Mouse (Mus musculus) limb, embryonic 12.5 days (tissue): ENCODE measurements around the gene Aldh1l1. TPM values are rescaled to one million over a fixed set of nuclear protein-coding genes. Genes with fewer than 3 reads are reported as not detected.

Experiments used
- ATAC-seq: fragments of 200-750 bp; cut with Nextera tagmentation; 2 replicates; pipeline ENCODE4 v1.8.0; 2017; ENCODE audit warnings: low read depth, moderate TSS enrichment; ENCODE audit not compliant: insufficient number of reproducible peaks, insufficient read depth, low FRiP score, low TSS enrichment
- H3K27ac ChIP-seq: fragments of 300-500 bp; sonication (generic); 2 replicates; pipeline ENCODE4 v1.5.1; 2016; ENCODE audit warnings: mild to moderate bottlenecking, moderate library complexity
- H3K27me3 ChIP-seq: fragments of 300-500 bp; sonication (generic); 2 replicates; pipeline ENCODE4 v1.6.1; 2016; ENCODE audit warnings: mild to moderate bottlenecking, moderate library complexity
- H3K36me3 ChIP-seq: fragments of 300-500 bp; sonication (generic); 2 replicates; pipeline ENCODE4 v1.6.1; 2016; ENCODE audit warnings: mild to moderate bottlenecking, moderate library complexity
- H3K4me1 ChIP-seq: fragments of 300-500 bp; sonication (generic); replicated peaks from 2 replicates; pipeline ENCODE4 v1.6.1; 2016
- H3K4me2 ChIP-seq: fragments of 300-500 bp; sonication (generic); 2 replicates; pipeline ENCODE4 v1.6.1; 2016; ENCODE audit warnings: mild to moderate bottlenecking, moderate library complexity
- H3K4me3 ChIP-seq: fragments of 300-500 bp; sonication (generic); replicated peaks from 2 replicates; pipeline ENCODE4 v1.5.1; 2016; ENCODE audit warnings: mild to moderate bottlenecking
- H3K9ac ChIP-seq: fragments of 300-500 bp; sonication (generic); replicated peaks from 2 replicates; pipeline ENCODE4 v1.6.1; 2016; ENCODE audit warnings: mild to moderate bottlenecking, moderate library complexity
- H3K9me3 ChIP-seq: fragments of 300-500 bp; sonication (generic); 2 replicates; pipeline ENCODE4 v1.6.1; 2016; ENCODE audit warnings: mild to moderate bottlenecking, moderate library complexity
- WGBS: fragments of 180-500 bp; shearing (Covaris S2); methylation state at CpG from one replicate; pipeline ENCODE4 v1.1.7; 2016; 5-methylcytosine and 5-hydroxymethylcytosine counted together
- polyA plus RNA-seq: library from polyadenylated mRNA; unstranded; fragments of >200 nt; fragmentation: Nextera tagmentation; extraction: Ambion mirVana; gene quantifications from 2 replicates; pipeline ENCODE4 v1.2.1, GENCODE M21; 2016

Gene Aldh1l1
- polyA plus RNA-seq, 1 experiment from 2014 or later = 1.6 TPM

DNA sequence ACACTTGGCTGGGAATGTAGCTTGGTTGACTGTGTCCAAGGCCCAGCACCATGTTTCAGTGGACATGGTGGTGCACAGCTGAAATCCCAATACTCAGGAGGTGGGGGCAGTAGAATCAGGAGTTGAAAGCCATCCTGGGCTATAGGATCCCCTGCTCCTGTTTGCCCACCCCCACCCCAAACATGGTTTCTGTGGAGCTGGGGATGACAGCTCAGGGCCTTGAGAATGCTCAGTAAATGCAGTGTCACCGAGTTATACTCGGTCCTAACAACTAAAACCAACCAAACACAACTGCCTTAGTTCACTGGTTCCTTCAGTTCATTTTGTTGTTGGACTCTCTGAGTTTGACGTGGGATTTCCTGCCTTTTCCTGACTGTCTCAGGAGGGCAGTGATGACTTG, 156.8 kb downstream of the Aldh1l1 start:
- Histone ChIP-seq H3K9ac (no peak overlapping the region), H3K36me3 (no peaks in the 10 kb centered on the region), H3K4me2 (no peak overlapping the region), H3K4me1 (peaks cover 4% of the 10 kb centered on the region; the same call in 1 of the 2 replicates), H3K27ac (no peak overlapping the region), H3K27me3 (no peaks in the 10 kb centered on the region), H3K4me3 (no peak overlapping the region), H3K9me3 (no peaks in the 10 kb centered on the region)
- ATAC-seq = no peak
- 89% methylated on average over 3 of the region's 3 CpGs for WGBS

DNA sequence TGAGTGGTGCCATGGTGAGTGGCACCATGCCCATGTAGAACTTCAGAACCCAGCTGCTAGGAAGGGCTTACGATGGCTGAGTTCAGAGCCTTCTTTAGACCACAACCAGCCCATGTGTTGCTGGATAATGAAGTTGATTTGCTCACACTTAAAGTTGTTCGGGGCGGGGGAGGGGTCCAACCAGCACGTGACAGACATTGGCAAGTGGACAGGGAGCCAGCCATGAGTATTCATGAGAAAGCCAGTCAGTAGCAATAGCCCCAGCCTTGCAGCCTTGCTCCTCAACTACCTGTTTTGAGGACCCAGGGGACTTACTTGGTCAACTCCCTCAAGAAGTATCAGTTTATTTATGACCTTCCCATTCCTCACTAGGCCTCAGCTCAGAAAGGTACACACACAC, 158.7 kb downstream of the Aldh1l1 start:
- no peak for ATAC-seq
- peaks cover 4% of the 10 kb centered on the region; the same call in 1 of the 2 replicates for H3K4me1 ChIP-seq
- no peaks in the 10 kb centered on the region for H3K36me3 ChIP-seq
- no peak overlapping the region for H3K4me2 ChIP-seq
- no peaks in the 10 kb centered on the region for H3K27me3 ChIP-seq
- no peaks in the 10 kb centered on the region for H3K9me3 ChIP-seq
- H3K4me3 ChIP-seq = no peak overlapping the region
- WGBS = 74% methylated on average over 4 of the region's 4 CpGs
- H3K9ac ChIP-seq = no peak overlapping the region
- no peak overlapping the region for H3K27ac ChIP-seq

DNA sequence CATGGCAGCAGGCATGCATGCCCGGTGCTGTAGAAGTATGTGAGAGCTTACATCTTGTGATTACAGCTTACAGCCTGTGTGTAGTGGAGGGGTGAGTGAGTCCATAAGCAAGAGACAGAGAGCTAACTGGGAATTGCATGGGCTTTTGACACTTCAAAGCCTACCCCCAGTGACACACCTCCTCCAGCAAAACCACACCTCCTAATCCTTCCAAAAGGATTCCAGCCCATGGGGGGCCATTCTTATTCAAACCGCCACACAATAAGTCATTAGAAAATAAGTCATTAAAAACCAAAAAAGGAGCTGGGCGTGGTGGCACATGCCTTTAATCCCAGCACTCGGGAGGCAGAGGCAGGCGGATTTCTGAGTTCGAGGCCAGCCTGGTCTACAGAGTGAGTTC, 162.2 kb downstream of the Aldh1l1 start:
- Histone ChIP-seq H3K36me3 (no peaks in the 10 kb centered on the region), H3K4me2 (no peak overlapping the region), H3K9ac (no peak overlapping the region), H3K4me3 (no peak overlapping the region), H3K9me3 (peaks cover 9% of the 10 kb centered on the region), H3K4me1 (peaks cover 4% of the 10 kb centered on the region; the same call in 1 of the 2 replicates), H3K27ac (no peak overlapping the region), H3K27me3 (no peaks in the 10 kb centered on the region)
- WGBS = 93% methylated on average over 6 of the region's 6 CpGs
- ATAC-seq = no peak

DNA sequence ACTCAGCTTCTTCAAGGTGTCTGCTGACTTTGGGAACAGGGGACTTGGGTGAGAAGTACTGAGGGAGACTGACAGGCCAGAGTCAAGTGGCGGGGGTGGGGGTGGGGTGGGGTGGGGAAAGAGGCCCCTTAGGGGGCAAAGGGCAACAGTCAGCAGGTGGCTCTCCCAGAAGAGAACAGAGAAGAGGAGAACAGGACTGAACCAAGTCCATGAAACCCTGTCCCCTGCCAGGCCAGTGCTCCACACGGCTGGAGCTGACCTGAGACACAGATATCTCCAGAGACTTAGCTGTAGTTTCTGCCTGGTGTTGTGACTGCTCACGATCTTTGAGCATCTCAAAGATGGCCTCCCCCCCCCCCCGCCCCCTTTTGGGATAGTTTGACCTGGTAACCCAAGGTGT, 163.1 kb downstream of the Aldh1l1 start:
- WGBS = 73% methylated on average over 4 of the region's 4 CpGs
- H3K9ac ChIP-seq = no peak overlapping the region
- no peak for ATAC-seq
- peaks cover 9% of the 10 kb centered on the region for H3K9me3 ChIP-seq
- no peak overlapping the region for H3K27ac ChIP-seq
- no peak overlapping the region for H3K4me3 ChIP-seq
- no peak overlapping the region for H3K4me2 ChIP-seq
- no peaks in the 10 kb centered on the region for H3K27me3 ChIP-seq
- H3K36me3 ChIP-seq = no peaks in the 10 kb centered on the region
- H3K4me1 ChIP-seq = peaks cover 4% of the 10 kb centered on the region; the same call in 1 of the 2 replicates

Other genes starting within 250 kb of the Aldh1l1 start
- gene Vmn1r54, start 240.1 kb upstream of the Aldh1l1 start, polyA plus RNA-seq = not detected in 2 replicates
- not detected in 2 replicates for gene BC048671, start 185.2 kb upstream of the Aldh1l1 start, polyA plus RNA-seq
- not detected in 2 replicates for gene Chst13, start 161.2 kb upstream of the Aldh1l1 start, polyA plus RNA-seq
- gene Uroc1, start 153.1 kb upstream of the Aldh1l1 start, polyA plus RNA-seq = 0.06 TPM in 2 replicates
- gene Zxdc, start 116.9 kb upstream of the Aldh1l1 start, polyA plus RNA-seq = 9.9 and 12.1 TPM in 2 replicates
- gene Cfap100, start 57.6 kb upstream of the Aldh1l1 start, polyA plus RNA-seq = 0.18 and 0.50 TPM in 2 replicates
- 4.3 and 4.6 TPM in 2 replicates for gene Klf15, start 23.9 kb upstream of the Aldh1l1 start, polyA plus RNA-seq
- 2.1 and 2.7 TPM in 2 replicates for gene Slc41a3, start 118.3 kb downstream of the Aldh1l1 start, polyA plus RNA-seq